Mouse (Mus musculus) neural tube, embryonic 11.5 days (tissue): ENCODE data around the gene Prkar1b. TPM values are rescaled to one million over a fixed set of nuclear protein-coding genes. Genes with fewer than 3 reads are reported as not detected.

Source experiments
- ATAC-seq: fragments of 200-750 bp; cut with Nextera tagmentation; 2 replicates; pipeline ENCODE4 v1.8.0; 2017; ENCODE audit warnings: moderate number of reproducible peaks, mild to moderate bottlenecking, moderate TSS enrichment, moderate library complexity; ENCODE audit not compliant: insufficient read depth, low FRiP score, low TSS enrichment
- DNase-seq: peaks from one replicate; pipeline ENCODE4 v3.0.0-alpha.2; 2015; ENCODE audit warnings: low spot score
- H3K27ac ChIP-seq: fragments of 300-500 bp; sonication (generic); 2 replicates; pipeline ENCODE4 v1.5.1; 2014; ENCODE audit warnings: low read depth, mild to moderate bottlenecking, low read length
- H3K27me3 ChIP-seq: fragments of 300-500 bp; sonication (generic); 2 replicates; pipeline ENCODE4 v1.6.1; 2014; ENCODE audit warnings: mild to moderate bottlenecking, low read length, mixed read lengths; ENCODE audit not compliant: control insufficient read depth, insufficient read depth
- H3K36me3 ChIP-seq: fragments of 300-500 bp; sonication (generic); 2 replicates; pipeline ENCODE4 v1.6.1; 2014; ENCODE audit warnings: mild to moderate bottlenecking, low read length, moderate library complexity, mixed read lengths; ENCODE audit not compliant: control insufficient read depth, insufficient read depth
- H3K4me1 ChIP-seq: fragments of 300-500 bp; sonication (generic); 2 replicates; pipeline ENCODE4 v1.6.1; 2014; ENCODE audit warnings: low read length, mixed read lengths; ENCODE audit not compliant: control insufficient read depth, insufficient read depth
- H3K4me2 ChIP-seq: fragments of 300-500 bp; sonication (generic); 2 replicates; pipeline ENCODE4 v1.6.1; 2014; ENCODE audit warnings: low read depth, mild to moderate bottlenecking, moderate library complexity
- H3K4me3 ChIP-seq: fragments of 300-500 bp; sonication (generic); 2 replicates; pipeline ENCODE4 v1.5.1; 2014; ENCODE audit warnings: low read depth, low read length
- H3K9ac ChIP-seq: fragments of 300-500 bp; sonication (generic); 2 replicates; pipeline ENCODE4 v1.6.1; 2014; ENCODE audit warnings: mild to moderate bottlenecking, low read length
- H3K9me3 ChIP-seq: fragments of 300-500 bp; sonication (generic); 2 replicates; pipeline ENCODE4 v1.6.1; 2016; ENCODE audit warnings: low read length; ENCODE audit not compliant: control insufficient read depth
- WGBS: fragments of 180-500 bp; shearing (Covaris S2); extraction: QIAGEN DNeasy Blood & Tissue Kit; methylation state at CpG from one replicate; pipeline ENCODE4 v1.1.7; 2014; 5-methylcytosine and 5-hydroxymethylcytosine counted together
- polyA plus RNA-seq: library from polyadenylated mRNA; unstranded; fragments of >200 nt; fragmentation: Nextera tagmentation; extraction: Ambion mirVana; gene quantifications from 2 replicates; pipeline ENCODE4 v1.2.1, GENCODE M21; 2014

Gene Prkar1b
- polyA plus RNA-seq, 1 experiment from 2014 or later = 39.4 TPM

DNA sequence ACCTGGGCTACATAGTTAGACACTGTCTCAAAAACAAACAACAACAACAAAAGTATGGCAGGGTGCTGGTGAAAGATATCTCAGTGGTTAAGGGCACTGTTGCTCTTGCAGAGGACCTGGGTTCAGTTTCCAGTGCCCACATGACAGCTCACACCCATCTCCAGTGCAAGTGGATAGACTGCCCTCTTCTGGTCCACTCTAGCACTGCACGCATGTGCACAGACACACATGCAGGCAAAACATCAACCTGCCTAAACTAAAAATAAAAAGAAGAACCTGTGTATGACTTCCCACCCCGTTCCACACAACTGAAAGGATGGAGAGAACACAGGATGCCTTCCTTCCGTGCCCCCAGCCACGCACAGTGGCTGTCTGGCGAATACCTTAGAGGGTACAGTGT is 61.6 kb downstream of the Prkar1b start:
- no peak overlapping the region for H3K4me2 ChIP-seq
- peak; percentile 12 for DNase-seq
- WGBS = 91% methylated on average over 5 of the region's 5 CpGs

DNA sequence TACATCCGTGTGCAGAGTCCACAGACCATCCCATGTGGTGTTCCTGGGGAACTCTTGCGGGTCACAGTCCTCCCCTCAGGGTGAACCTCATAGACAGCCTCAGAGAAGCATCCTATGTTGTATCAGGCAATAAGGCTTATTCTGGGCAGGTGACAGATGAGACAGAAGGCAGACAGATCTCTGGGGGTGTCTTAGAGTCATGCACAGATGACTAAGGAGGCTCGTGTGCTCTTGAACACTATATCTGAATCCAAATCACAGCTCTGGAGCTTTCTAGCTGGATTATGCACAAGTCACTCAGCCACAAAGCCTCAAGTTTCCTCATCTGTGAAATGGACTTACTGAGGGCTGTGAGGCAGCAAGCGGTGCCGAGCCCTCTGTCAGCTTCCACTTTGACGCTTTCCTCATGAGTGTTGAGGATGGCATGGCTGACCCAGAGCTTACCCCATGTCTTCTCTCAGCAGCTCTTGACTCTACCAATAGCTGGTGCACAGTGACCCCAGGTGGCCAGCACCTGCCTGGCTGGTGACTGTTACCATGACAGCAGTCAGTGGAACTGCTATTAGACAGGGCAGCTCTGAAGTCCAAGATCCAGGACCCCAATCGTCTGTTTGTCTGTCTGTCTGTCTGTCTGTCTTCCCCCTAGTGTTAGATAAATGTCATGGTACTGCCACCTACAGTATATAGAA is 64.8 kb downstream of the Prkar1b start:
- H3K4me2 ChIP-seq = no peak overlapping the region
- DNase-seq = peak; percentile 57
- H3K27ac ChIP-seq = no peak overlapping the region
- no peak overlapping the region for H3K9ac ChIP-seq
- H3K4me3 ChIP-seq = no peak overlapping the region
- H3K4me1 ChIP-seq = peaks cover 3% of the 10 kb centered on the region; the same call in 1 of the 2 replicates
- H3K27me3 ChIP-seq = no peaks in the 10 kb centered on the region
- ATAC-seq = no peak
- no peaks in the 10 kb centered on the region for H3K36me3 ChIP-seq
- no peaks in the 10 kb centered on the region for H3K9me3 ChIP-seq
- WGBS = 77% methylated on average over 7 of the region's 7 CpGs

More for the DNA sequence above, 61.6 kb downstream of the Prkar1b start:
- Histone ChIP-seq H3K9me3 (no peaks in the 10 kb centered on the region), H3K4me3 (no peak overlapping the region), H3K9ac (no peak overlapping the region), H3K27ac (no peak overlapping the region), H3K4me1 (no peaks in the 10 kb centered on the region), H3K36me3 (no peaks in the 10 kb centered on the region), H3K27me3 (no peaks in the 10 kb centered on the region)
- ATAC-seq = no peak

DNA sequence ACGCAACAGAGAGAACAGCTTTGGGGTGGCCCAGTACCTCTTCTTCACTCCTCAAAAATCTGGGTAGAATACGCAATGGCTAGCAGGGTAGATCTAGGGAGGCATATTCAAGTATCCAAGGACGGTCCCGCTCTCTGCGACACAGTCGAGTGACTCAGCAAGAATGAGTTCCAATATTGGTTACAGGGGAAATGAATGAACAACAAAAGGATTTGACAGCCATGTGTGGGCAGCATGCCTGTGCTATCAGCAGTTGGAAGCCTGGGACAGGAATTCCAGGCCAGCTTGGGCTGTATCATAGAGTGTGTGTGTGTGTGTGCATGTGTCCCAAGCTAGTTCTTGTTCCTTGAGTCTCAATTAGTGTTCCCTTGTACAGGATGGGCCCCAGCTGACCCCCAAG is 65.5 kb downstream of the Prkar1b start:
- 90% methylated on average over 6 of the region's 6 CpGs for WGBS
- no peaks in the 10 kb centered on the region for H3K9me3 ChIP-seq
- no peak overlapping the region for H3K9ac ChIP-seq
- no peaks in the 10 kb centered on the region for H3K27me3 ChIP-seq
- H3K36me3 ChIP-seq = no peaks in the 10 kb centered on the region
- DNase-seq = peak; percentile 6
- no peak overlapping the region for H3K4me2 ChIP-seq
- peaks cover 3% of the 10 kb centered on the region; the same call in 1 of the 2 replicates for H3K4me1 ChIP-seq
- no peak overlapping the region for H3K4me3 ChIP-seq
- H3K27ac ChIP-seq = no peak overlapping the region
- ATAC-seq = no peak

DNA sequence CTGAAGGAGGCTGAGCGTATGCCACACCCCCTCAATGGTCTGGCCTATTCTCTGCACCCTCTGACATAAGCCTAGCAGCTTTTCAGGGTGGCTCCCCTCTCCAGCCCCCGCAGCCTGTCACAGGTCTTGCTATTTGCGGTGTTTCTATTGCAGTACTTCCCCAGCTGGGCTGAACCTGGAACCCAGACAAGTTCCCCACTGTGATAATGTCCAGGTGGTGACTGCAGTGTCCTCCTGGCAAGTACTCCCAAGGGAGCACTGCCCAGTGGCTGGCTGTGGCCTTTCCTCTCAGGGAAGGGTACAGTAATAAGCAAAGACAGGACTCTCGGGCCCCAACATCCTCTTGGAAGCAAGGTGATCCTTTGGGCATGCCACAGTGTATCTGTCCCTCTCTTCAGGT is 66.0 kb downstream of the Prkar1b start:
- DNase-seq (peak; percentile 7), ATAC-seq (no peak)
- WGBS = 80% methylated on average over 4 of the region's 4 CpGs

DNA sequence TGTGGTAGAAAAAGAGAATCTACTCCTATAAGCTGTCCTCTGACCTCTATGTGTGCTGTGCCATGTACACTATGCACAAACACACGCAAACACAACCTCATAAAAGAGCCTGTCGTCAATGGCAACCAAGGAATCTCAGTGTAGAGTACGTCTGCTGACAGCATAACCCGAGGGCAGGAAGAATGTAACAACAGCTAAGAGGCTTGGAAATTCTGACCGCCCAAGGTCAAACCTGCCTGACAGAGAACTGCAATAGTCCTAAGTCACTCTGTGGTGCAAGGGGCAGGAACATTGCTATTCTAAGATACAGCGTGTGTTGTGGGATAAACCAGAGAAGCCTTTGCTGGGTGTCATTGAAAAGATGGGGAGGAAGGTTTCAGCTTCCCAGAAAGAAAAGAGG is 68.4 kb downstream of the Prkar1b start:
- H3K27me3 ChIP-seq = no peaks in the 10 kb centered on the region
- ATAC-seq (no peak), DNase-seq (peak; percentile 14)
- no peak overlapping the region for H3K9ac ChIP-seq
- no peak overlapping the region for H3K4me2 ChIP-seq
- no peaks in the 10 kb centered on the region for H3K9me3 ChIP-seq
- no peaks in the 10 kb centered on the region for H3K36me3 ChIP-seq
- WGBS = 61% methylated on average over 6 of the region's 6 CpGs
- H3K27ac ChIP-seq = no peak overlapping the region
- no peak overlapping the region for H3K4me3 ChIP-seq
- H3K4me1 ChIP-seq = peaks cover 3% of the 10 kb centered on the region; the same call in 1 of the 2 replicates

More for the DNA sequence above, 66.0 kb downstream of the Prkar1b start:
- Histone ChIP-seq H3K27me3 (no peaks in the 10 kb centered on the region), H3K9me3 (no peaks in the 10 kb centered on the region), H3K4me3 (no peak overlapping the region), H3K9ac (no peak overlapping the region), H3K4me1 (peaks cover 3% of the 10 kb centered on the region; the same call in 1 of the 2 replicates), H3K4me2 (no peak overlapping the region), H3K36me3 (no peaks in the 10 kb centered on the region), H3K27ac (no peak overlapping the region)

DNA sequence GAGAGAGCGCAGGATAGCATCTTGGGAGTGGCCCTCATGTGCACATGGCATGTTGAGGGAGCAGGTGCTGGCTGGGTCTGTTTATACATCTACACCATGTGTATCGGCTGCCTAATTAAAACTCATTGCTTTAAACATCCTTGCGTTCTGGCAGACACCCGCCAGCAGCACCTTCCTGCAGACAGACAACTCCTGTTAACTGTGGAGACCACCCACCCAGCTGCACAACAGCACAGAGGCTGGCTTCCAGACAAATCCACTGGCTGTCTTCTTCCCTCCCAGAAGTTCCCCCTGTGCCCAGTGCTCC is 71.7 kb downstream of the Prkar1b start:
- no peak overlapping the region for H3K4me2 ChIP-seq
- DNase-seq (no peak), ATAC-seq (no peak)
- WGBS = 59% methylated on average over 4 of the region's 4 CpGs
- no peaks in the 10 kb centered on the region for H3K27me3 ChIP-seq
- peaks cover 3% of the 10 kb centered on the region; the same call in 1 of the 2 replicates for H3K4me1 ChIP-seq
- H3K4me3 ChIP-seq = no peak overlapping the region
- H3K9ac ChIP-seq = no peak overlapping the region
- no peaks in the 10 kb centered on the region for H3K9me3 ChIP-seq
- no peaks in the 10 kb centered on the region for H3K36me3 ChIP-seq
- H3K27ac ChIP-seq = no peak overlapping the region

DNA sequence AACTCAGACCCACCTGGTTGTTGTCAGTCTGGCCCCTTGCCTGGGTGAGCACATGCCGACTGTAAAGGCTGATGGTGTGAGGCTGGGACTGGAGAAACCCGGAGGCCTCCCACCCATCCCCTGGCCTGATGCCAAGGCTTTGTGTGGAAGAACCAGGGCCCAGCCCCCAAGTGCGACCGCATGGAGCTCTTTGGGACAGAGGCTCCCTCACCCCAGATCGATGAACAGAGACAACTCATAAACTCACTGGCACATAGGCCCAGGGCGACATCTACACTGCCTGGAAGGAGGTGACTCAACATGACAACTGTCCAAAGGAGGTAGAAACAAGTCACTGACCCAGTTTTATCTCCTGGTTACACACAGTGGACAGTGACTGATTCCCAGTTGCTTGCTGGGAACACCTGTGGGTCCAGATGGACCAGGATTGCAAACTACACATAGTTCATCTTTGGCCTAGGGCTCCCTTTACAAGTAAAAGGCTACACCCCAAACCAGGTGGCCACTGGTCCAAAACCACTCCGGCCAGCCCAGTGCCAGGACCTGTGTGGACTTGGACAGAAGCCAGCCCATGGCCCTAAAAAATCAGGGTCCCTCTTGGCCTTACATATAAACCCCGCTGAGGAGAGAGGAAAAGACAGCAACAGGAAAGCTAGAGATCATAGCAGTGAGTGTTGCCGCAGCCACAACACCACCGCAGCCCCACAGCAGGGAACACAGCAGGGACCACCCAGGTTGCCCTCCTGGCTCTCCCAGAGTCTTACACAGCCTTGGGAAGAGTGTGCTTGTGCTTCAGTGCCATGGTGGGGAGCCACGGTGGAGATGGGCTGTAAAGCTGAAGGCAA is 72.3 kb downstream of the Prkar1b start:
- Histone ChIP-seq H3K36me3 (no peaks in the 10 kb centered on the region), H3K4me2 (no peak overlapping the region), H3K9me3 (no peaks in the 10 kb centered on the region), H3K9ac (no peak overlapping the region), H3K4me3 (no peak overlapping the region), H3K4me1 (peaks cover 3% of the 10 kb centered on the region; the same call in 1 of the 2 replicates), H3K27me3 (no peaks in the 10 kb centered on the region), H3K27ac (no peak overlapping the region)
- ATAC-seq = no peak
- DNase-seq = no peak
- WGBS = 63% methylated on average over 11 of the region's 11 CpGs

DNA sequence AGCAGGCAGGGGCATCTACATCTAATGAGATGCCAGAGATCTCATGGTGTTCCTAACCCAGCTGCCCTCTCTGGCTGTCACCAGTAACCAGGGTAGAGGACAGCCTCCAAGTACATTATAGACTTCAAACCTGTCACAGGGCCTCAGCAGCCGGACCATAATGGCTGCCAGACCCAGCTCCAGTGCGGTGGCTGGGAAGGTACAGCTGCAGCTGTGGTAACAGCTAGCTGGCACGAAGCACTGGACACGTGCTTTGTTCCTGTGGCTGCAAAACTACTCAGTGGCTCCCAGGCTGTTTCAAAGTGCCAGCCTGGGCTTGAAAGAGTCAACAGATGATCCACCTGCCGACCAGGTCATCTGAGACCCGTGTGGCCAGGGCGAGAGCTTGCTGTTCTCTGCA is 73.4 kb downstream of the Prkar1b start:
- Histone ChIP-seq H3K36me3 (no peaks in the 10 kb centered on the region), H3K27ac (no peak overlapping the region)
- WGBS = 81% methylated on average over 7 of the region's 7 CpGs

DNA sequence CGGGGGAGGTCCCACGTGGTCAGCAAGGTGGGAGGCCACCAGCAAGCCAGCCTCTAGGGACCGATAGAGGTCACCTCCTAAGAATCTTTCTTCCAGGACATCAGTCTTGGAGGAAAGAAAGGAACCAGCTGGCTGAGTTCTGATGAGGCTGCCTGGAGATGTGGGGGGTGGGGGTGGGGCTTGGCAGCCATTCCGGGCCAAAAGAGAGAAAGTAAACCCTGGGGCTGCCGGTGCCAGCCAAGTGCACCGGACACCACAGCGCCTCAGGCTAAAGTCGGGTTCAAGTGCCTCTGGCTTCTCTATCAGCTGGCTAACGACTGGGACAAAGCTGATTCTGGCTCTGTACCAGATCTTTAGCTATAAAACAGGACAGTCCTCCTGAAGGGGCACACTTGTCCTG is 74.0 kb downstream of the Prkar1b start:
- Histone ChIP-seq H3K9ac (no peak overlapping the region), H3K4me3 (no peak overlapping the region), H3K4me2 (no peak overlapping the region), H3K9me3 (no peaks in the 10 kb centered on the region), H3K36me3 (no peaks in the 10 kb centered on the region), H3K4me1 (no peaks in the 10 kb centered on the region), H3K27me3 (no peaks in the 10 kb centered on the region), H3K27ac (no peak overlapping the region)
- WGBS = 63% methylated on average over 9 of the region's 9 CpGs
- no peak for DNase-seq
- no peak for ATAC-seq

More for the DNA sequence above, 73.4 kb downstream of the Prkar1b start:
- ATAC-seq (no peak), DNase-seq (no peak)
- Histone ChIP-seq H3K4me2 (no peak overlapping the region), H3K4me1 (no peaks in the 10 kb centered on the region), H3K4me3 (no peak overlapping the region), H3K9ac (no peak overlapping the region), H3K9me3 (no peaks in the 10 kb centered on the region), H3K27me3 (no peaks in the 10 kb centered on the region)
